Mouse (Mus musculus) spleen, postnatal 4 days (tissue): Measurements from ENCODE around the gene Dgat2.

Source experiments
- DNase-seq, 2 experiments: peaks; one replicate each; pipeline ENCODE4 v3.0.0; 2022; ENCODE audit warnings: low spot score in 2 of 2

The Dgat2 gene

DNA sequence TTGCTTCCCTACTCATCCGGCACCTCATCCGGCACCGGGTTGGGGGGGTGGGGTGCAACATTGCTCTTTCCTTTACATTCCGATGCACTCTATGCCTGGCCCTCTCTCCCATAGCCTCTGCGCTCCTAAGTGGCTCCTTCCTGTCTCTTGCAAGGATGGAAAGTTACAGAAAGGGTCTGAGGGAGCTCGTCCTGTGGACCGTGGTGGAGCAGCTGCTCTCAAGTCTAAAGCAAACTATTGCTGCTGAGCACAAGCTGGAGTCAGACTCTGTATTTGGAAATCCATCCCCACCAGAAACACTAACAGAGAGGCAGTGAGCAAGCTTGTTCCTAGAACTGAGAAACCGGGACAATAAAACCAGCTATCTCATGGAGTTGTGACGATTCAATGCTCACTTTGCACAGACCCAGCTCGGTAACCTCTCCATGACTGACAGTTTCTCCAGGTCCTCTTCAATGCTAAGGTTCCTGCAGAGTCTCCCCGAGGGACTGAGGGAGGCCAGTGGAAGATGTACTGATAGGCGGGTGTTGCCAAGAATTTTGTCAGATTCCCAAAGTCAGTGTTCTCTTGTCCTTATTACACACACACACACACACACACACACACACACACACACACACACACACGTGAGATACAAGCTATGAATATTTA lies 42.6 kb downstream of the Dgat2 start:
- DNase-seq = no peak

- DNase-seq = no peak
These were observed 45.0 kb downstream of the Dgat2 start for GRCm38 (mm10) chr7:99137541-99137940.

- DNase-seq = no peak
These were observed 45.7 kb downstream of the Dgat2 start for GRCm38 (mm10) chr7:99136789-99137188.

- no peak for DNase-seq
These were observed 48.6 kb downstream of the Dgat2 start for GRCm38 (mm10) chr7:99133811-99134402.

- DNase-seq = no peak
These were observed 49.9 kb downstream of the Dgat2 start for GRCm38 (mm10) chr7:99132597-99132996.

DNA sequence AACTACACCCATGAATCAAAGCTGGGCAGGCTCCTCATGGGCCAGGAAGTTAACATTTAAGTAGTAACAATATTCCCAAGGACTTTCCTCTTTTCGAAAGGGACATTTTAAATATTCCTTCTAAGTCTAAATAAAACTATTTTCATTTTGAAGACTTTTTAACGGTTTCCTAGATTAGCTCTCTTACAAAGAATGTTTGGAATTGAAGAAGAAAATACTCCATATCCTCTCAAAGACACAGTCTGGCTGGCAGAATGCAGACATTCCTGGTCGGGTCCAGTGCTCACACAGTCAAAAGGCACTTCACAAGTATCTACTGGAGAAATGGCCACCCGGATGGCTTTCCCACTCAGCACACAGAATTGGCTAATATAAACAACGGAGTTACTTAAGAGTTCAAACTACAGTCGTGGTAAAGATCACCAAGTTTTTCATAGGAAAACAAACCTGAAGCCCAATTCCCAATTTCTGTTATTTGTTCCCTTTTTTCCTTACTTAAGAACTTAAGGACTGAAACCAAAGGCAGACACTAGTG lies 50.6 kb downstream of the Dgat2 start:
- no peak for DNase-seq

DNA sequence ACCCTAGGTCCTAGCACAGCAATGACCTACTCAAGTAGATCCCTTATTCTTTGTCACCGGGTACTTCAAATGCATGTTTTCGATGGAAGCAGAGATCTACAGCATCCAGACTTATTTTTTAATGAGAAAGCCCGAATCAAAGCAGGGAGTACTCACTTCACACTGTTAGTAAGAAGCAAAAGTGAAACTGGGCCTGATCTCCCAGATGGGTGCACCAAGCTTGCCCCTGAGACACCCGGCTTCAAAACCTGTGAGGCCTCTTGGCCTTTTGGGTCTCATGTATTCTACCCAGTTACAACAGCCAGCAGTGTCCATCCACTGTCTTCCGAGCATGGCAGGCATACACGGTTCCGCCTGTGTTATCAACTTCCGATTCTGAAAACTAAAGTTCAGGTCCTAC lies 53.6 kb downstream of the Dgat2 start:
- DNase-seq = no peak

GRCm38 (mm10) chr7:99128020-99128950 lies 54.2 kb downstream of the Dgat2 start:
- DNase-seq = no peak

DNA sequence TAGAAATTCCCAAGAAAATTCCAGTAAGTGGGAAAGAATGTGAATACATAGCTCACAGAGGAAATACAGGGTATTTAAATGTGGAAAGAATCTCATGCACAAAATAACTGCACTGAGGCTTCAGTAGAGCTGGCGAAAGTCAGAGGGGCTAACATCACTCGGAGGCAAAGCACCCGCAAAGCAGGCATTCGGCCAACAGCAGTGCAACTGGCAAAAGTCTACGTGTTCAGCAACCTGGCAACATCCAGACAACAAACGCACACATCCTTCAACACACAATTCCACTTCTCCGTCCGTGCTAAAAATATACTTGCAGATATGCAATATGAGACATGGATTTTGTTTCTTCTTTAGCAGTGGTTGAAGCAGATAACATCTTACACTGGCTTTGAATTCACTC lies 56.5 kb downstream of the Dgat2 start:
- DNase-seq = no peak

DNA sequence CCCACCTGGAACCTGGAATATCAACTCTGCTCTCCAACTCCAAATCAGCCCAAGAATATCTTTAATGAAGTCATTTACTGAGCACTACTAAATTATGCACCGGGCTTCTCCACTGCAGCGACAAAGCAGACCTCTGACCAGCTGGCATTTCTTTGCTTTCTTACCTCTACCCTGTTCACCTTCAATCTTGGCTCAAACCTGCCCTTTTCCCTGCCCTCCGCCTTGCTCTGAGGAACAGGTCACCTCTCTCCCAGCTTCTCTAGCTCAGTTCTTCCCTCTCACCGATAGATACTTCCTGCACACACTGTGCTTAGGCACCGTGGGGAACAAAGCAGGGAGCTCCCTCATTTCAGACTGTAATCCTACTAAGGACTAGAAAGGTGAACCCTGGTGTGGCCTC lies 59.9 kb downstream of the Dgat2 start:
- no peak for DNase-seq

GRCm38 (mm10) chr7:99120865-99121521 lies 61.5 kb downstream of the Dgat2 start:
- DNase-seq = no peak

DNA sequence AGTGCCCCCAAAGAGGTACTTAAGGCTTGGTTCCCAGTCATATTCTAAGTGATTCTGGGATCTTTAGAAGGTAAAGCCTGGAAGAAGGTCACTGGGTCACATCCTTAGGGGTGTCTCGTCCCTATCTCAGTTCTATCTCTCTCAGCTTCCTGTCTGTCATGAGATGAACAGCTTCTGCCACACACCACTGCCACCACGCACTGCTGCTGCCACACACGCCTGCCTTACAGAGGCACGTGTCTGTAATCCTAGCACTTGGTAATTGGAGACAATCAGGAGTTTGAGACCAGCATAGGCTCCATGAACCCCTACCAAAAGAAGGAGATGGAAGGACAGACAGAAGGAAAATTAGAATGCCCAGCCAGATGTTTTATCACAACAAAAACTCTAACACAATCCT lies 62.4 kb downstream of the Dgat2 start:
- no peak for DNase-seq

- no peak for DNase-seq
These were observed 65.7 kb downstream of the Dgat2 start for GRCm38 (mm10) chr7:99116781-99117180.

DNA sequence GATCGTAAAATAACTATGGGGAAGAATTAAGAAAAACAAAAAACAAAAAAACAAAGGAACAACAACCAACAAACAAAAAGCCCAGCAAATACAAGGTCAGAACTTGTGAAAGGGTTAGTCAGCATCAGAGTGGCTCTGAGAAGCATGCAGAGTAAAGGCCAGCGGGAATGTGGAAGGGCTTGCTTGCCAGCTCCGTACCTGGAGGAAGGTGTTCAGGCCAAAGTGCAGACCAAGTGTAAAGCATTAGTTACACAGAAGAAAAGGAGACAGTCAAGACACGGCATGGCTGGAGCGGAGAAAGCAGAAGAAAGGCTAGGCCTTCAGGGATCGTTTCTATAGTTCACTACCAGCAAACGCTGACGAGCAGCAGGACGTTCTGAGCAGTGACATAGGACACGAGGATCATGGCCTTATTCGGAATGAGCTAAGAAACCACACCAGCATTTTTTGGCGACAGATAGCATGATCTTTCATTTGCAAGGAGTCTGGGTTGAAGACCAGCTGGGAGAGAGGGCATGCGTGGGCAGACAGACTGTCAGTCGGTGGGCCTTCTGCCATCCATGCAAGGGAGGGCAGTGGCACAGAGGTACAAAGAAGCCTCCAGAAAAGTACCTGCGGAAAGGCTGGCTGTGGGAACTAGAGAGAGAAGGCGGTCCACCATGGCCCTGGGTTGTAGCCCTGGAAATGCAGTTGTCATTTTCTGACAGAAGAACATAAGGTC lies 68.4 kb downstream of the Dgat2 start:
- DNase-seq = no peak

DNA sequence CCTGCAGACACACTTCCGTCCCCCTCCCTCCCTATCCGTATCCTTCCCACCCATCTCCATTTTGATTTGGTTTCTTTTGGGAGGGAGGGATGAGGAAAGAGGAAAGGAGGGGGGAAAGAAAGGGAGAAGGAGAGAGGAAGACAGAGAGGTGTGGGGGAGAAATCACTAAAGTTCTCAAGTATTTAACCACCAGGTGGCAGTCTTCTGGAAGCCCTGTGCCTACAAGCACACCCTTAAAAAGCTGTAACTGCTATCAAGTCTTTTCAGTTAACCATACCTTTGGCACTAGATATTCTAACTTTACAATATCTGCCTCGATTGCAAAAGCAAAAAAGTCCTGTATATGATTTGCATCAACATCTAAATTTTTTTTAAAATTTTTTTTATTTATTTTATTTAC lies 75.0 kb downstream of the Dgat2 start:
- no peak for DNase-seq

DNA sequence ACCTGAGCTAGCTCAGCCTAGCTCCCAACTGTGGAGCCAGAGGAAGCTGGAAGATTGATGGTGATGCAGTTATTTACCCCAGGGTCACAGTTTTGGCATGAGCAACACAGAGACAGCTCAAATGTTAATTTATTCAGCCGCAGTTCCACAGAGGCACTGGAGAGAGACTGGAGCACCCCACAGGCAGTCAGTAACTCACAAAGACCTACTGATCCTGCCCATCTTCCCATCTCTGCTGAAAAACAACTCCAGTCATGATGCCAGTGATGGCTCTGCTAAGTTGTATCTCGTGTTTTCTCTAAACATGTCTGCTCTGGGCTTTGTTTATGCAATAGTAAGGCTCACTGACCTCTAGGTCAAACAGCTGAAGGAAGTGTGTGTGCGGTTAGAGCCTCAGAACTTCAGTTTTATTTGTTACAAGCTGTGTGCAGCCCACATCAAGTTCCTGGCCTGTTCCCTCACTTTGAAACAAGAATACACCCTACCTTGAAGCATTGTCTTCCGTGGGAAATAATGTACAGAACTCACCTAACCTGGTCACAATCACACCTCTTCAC lies 75.7 kb downstream of the Dgat2 start:
- no peak for DNase-seq
